Mouse (Mus musculus) CH12.LX (cell line): Measurements from ENCODE around the gene Hira. TPM values are rescaled to one million over a fixed set of nuclear protein-coding genes. Genes with fewer than 3 reads are reported as not detected.
A peak's percentile ranks its signal among the peaks of the same experiment; 100 is the strongest.
"Not testable (repeated sequence)": the region's sequence is repeated elsewhere in the genome, so short reads cannot be mapped to it uniquely, and the experiment has no call there.

Experiments
- DNase-seq: peaks from one replicate; pipeline ENCODE4 v3.0.0-alpha.2; 2013; ENCODE audit errors: extremely low read depth
- H3K27ac ChIP-seq: 2 replicates; pipeline ENCODE4 v1.5.1; 2012; ENCODE audit warnings: low read depth, mild to moderate bottlenecking, control low read depth, moderate library complexity; ENCODE audit not compliant: insufficient read depth
- H3K27me3 ChIP-seq: replicated peaks from 2 replicates; pipeline ENCODE3; 2012; ENCODE audit warnings: inconsistent platforms
- H3K36me3 ChIP-seq, 2 experiments: replicated peaks in 1 of 2; 2 replicates each; pipeline versions ENCODE3 to v1.6.1; 2012; ENCODE audit warnings: inconsistent platforms in 1 of 2, low read length in 1 of 2, mild to moderate bottlenecking in 1 of 2, mixed read lengths in 1 of 2, moderate library complexity in 1 of 2; ENCODE audit not compliant: control insufficient read depth in 1 of 2, insufficient read depth in 1 of 2
- H3K4me1 ChIP-seq, 2 experiments: 2 replicates each; pipeline ENCODE4 v1.6.1; 2012; ENCODE audit warnings: inconsistent platforms in 1 of 2, moderate library complexity in 1 of 2; ENCODE audit not compliant: insufficient read depth in 2 of 2, control insufficient read depth in 1 of 2
- H3K4me2 ChIP-seq: 2 replicates; pipeline ENCODE4 v1.6.1; 2012; ENCODE audit warnings: low read depth, mild to moderate bottlenecking, control low read depth; ENCODE audit not compliant: poor library complexity, insufficient read depth, severe bottlenecking
- H3K4me3 ChIP-seq, 3 experiments: fragments of 150-350 bp in 1 of 3; sonication (generic) in 1 of 3; replicated peaks in 1 of 3; 2 replicates each; pipeline versions ENCODE3 to v1.5.1; 2011 to 2012; ENCODE audit warnings: low read depth in 2 of 3, low read length in 2 of 3, mild to moderate bottlenecking in 2 of 3, moderate library complexity in 2 of 3, control low read depth in 1 of 3, improper control_type of control experiment in 1 of 3, inconsistent platforms in 1 of 3, mixed read lengths in 1 of 3; ENCODE audit not compliant: poor library complexity in 1 of 3
- H3K79me2 ChIP-seq: replicated peaks from 2 replicates; pipeline ENCODE4 v1.6.1; 2012; ENCODE audit warnings: mild to moderate bottlenecking, moderate library complexity; ENCODE audit not compliant: control insufficient read depth, poor library complexity, insufficient read depth, severe bottlenecking; ENCODE audit errors: extremely low read depth
- H3K9ac ChIP-seq: 2 replicates; pipeline ENCODE4 v1.6.1; 2012; ENCODE audit warnings: low read depth, mild to moderate bottlenecking, control low read depth, moderate library complexity; ENCODE audit not compliant: insufficient read depth
- H3K9me3 ChIP-seq: replicated peaks from 2 replicates; pipeline ENCODE3; 2012; ENCODE audit warnings: low read length, inconsistent platforms, mixed read lengths
- BHLHE40 ChIP-seq: IDR thresholded peaks from 2 replicates; pipeline ENCODE4 v1.6.1; 2011; ENCODE audit warnings: mild to moderate bottlenecking, low read depth, low read length, improper control_type of control experiment
- CHD1 ChIP-seq: IDR thresholded peaks from 2 replicates; pipeline ENCODE4 v1.6.1; 2012; ENCODE audit warnings: low read depth, low read length, improper control_type of control experiment, inconsistent platforms
- CHD2 ChIP-seq: IDR thresholded peaks from 2 replicates; pipeline ENCODE4 v1.6.1; 2011; ENCODE audit warnings: low read length, improper control_type of control experiment
- CTCF ChIP-seq, 2 experiments: IDR thresholded peaks in 1 of 2; conservative IDR thresholded peaks in 1 of 2; 2 replicates each; pipeline ENCODE4 v1.5.1; 2011 to 2012; ENCODE audit warnings: low read depth in 2 of 2, low read length in 2 of 2, improper control_type of control experiment in 1 of 2, inconsistent platforms in 1 of 2, mild to moderate bottlenecking in 1 of 2, moderate library complexity in 1 of 2
- E2F4 ChIP-seq: IDR thresholded peaks from 2 replicates; pipeline ENCODE4 v1.6.1; 2011; ENCODE audit warnings: low read depth, low read length, improper control_type of control experiment; ENCODE audit not compliant: insufficient replicate concordance
- ELF1 ChIP-seq: IDR thresholded peaks from 2 replicates; pipeline ENCODE4 v1.6.1; 2014; ENCODE audit warnings: low read depth, mild to moderate bottlenecking, inconsistent platforms, low read length, improper control_type of control experiment
- EP300 ChIP-seq: IDR thresholded peaks from 2 replicates; pipeline ENCODE4 v1.6.1; 2011; ENCODE audit warnings: low read length, improper control_type of control experiment
- ETS1 ChIP-seq: conservative IDR thresholded peaks from 2 replicates; pipeline ENCODE4 v1.6.1; 2012; ENCODE audit warnings: low read depth, mild to moderate bottlenecking, inconsistent platforms, low read length, improper control_type of control experiment, moderate library complexity
- HCFC1 ChIP-seq: IDR thresholded peaks from 2 replicates; pipeline ENCODE4 v1.6.1; 2012; ENCODE audit warnings: low read depth, mild to moderate bottlenecking, inconsistent platforms, low read length, improper control_type of control experiment
- IRF4 ChIP-seq: IDR thresholded peaks from 2 replicates; pipeline ENCODE4 v1.6.1; 2014; ENCODE audit warnings: low read depth, mild to moderate bottlenecking, inconsistent platforms, low read length, improper control_type of control experiment
- JUN ChIP-seq: IDR thresholded peaks from 2 replicates; pipeline ENCODE4 v1.6.1; 2011; ENCODE audit warnings: low read depth, mild to moderate bottlenecking, low read length, improper control_type of control experiment, moderate library complexity; ENCODE audit not compliant: insufficient read depth
- JUND ChIP-seq: conservative IDR thresholded peaks from 2 replicates; pipeline ENCODE4 v1.6.1; 2011; ENCODE audit warnings: low read depth, low read length, improper control_type of control experiment
- KAT2A ChIP-seq: IDR thresholded peaks from 2 replicates; pipeline ENCODE4 v1.6.1; 2012; ENCODE audit warnings: low read length, improper control_type of control experiment, inconsistent platforms; ENCODE audit not compliant: insufficient replicate concordance
- MAFK ChIP-seq: IDR thresholded peaks from 2 replicates; pipeline ENCODE4 v1.6.1; 2011; ENCODE audit warnings: low read length, improper control_type of control experiment; ENCODE audit not compliant: insufficient replicate concordance
- MAX ChIP-seq: IDR thresholded peaks from 2 replicates; pipeline ENCODE4 v1.6.1; 2011; ENCODE audit warnings: low read length, improper control_type of control experiment
- MAZ ChIP-seq: IDR thresholded peaks from 2 replicates; pipeline ENCODE4 v1.6.1; 2012; ENCODE audit warnings: low read depth, mild to moderate bottlenecking, inconsistent platforms, low read length, improper control_type of control experiment, moderate library complexity
- MEF2A ChIP-seq: IDR thresholded peaks from 2 replicates; pipeline ENCODE4 v1.6.1; 2014; ENCODE audit warnings: low read depth, mild to moderate bottlenecking, inconsistent platforms, low read length, improper control_type of control experiment, borderline replicate concordance
- MYC ChIP-seq: IDR thresholded peaks from 2 replicates; pipeline ENCODE4 v1.6.1; 2011; ENCODE audit warnings: low read depth, mild to moderate bottlenecking, improper control_type of control experiment, low read length
- NELFE ChIP-seq: IDR thresholded peaks from 2 replicates; pipeline ENCODE4 v1.6.1; 2011; ENCODE audit warnings: low read depth, low read length, improper control_type of control experiment
- POLR2AphosphoS2 ChIP-seq: IDR thresholded peaks from 2 replicates; pipeline ENCODE4 v1.6.1; 2011; ENCODE audit warnings: low read depth, low read length, improper control_type of control experiment
- RCOR1 ChIP-seq: conservative IDR thresholded peaks from 2 replicates; pipeline ENCODE4 v1.6.1; 2012; ENCODE audit warnings: low read depth, mild to moderate bottlenecking, inconsistent platforms, low read length, improper control_type of control experiment
- SIN3A ChIP-seq: IDR thresholded peaks from 2 replicates; pipeline ENCODE4 v1.6.1; 2012; ENCODE audit warnings: low read length, improper control_type of control experiment, inconsistent platforms
- SMC3 ChIP-seq: IDR thresholded peaks from 2 replicates; pipeline ENCODE4 v1.6.1; 2011; ENCODE audit warnings: low read depth, low read length, improper control_type of control experiment
- TBP ChIP-seq: conservative IDR thresholded peaks from 2 replicates; pipeline ENCODE4 v1.6.1; 2011; ENCODE audit warnings: low read depth, low read length, improper control_type of control experiment
- TCF12 ChIP-seq: IDR thresholded peaks from 2 replicates; pipeline ENCODE4 v1.6.1; 2014; ENCODE audit warnings: low read depth, mild to moderate bottlenecking, inconsistent platforms, low read length, improper control_type of control experiment
- ZMIZ1 ChIP-seq: IDR thresholded peaks from 2 replicates; pipeline ENCODE4 v1.6.1; 2012; ENCODE audit warnings: low read depth, mild to moderate bottlenecking, inconsistent platforms, low read length, improper control_type of control experiment
- ZNF384 ChIP-seq: IDR thresholded peaks from 2 replicates; pipeline ENCODE4 v1.6.1; 2012; ENCODE audit warnings: low read depth, low read length, improper control_type of control experiment, inconsistent platforms
- dilution Hi-C: fragments of 300-500 bp; cut with MboI; formaldehyde crosslinking; loops from 2 replicates; pipeline ENCODE4 v1.14.3; 2020; ENCODE audit warnings: low sequenced_read_pairs; ENCODE audit not compliant: extremely low pct_unique_long_range_greater_than_20kb, extremely low pct_ligation_motif_present
- in situ Hi-C: fragments of 300-500 bp; cut with MboI; formaldehyde crosslinking; loops from 3 replicates; pipeline ENCODE4 v1.14.3; 2019; ENCODE audit warnings: low sequenced_read_pairs, low pct_ligation_motif_present, low pct_unique_long_range_greater_than_20kb, mixed read lengths
- polyA plus RNA-seq: library from polyadenylated mRNA; unstranded; fragments of >175 nt; gene quantifications from 2 replicates; pipeline ENCODE4 v1.2.1, GENCODE M21; 2012; ENCODE audit warnings: low read depth; ENCODE audit not compliant: insufficient read length
- total RNA-seq, 2 experiments: library from RNA; depleted of rRNA; stranded (reverse); fragments of 300-350 nt in 1 of 2; fragments of >200 nt in 1 of 2; gene quantifications; 2 replicates each; pipeline ENCODE4 v1.2.3; 2012 to 2014

The Hira gene
- total and polyA plus RNA-seq, 3 experiments: 45.8 to 187 (median 125) TPM

- Histone ChIP-seq H3K79me2 (0 out of 2 replicates have a peak, but pooled peaks cover 5% of the 10 kb centered on the region), H3K4me3 (no peak overlapping the region), H3K4me2 (no peak overlapping the region; the same call in 1 of the 2 replicates), H3K9me3 (no peaks in the 10 kb centered on the region), H3K4me1 (peaks cover 28 to 90% of the 10 kb centered on the region in 2 experiments), H3K9ac (peak overlapping the region; percentile 96), H3K27me3 (no peaks in the 10 kb centered on the region), H3K36me3 (peaks cover 0 to 44% of the 10 kb centered on the region in 2 experiments), H3K27ac (peak overlapping the region; percentile 98)
- dilution Hi-C loops: no loop called here
- in situ Hi-C loops: loop anchor here (5.0 to 10.0 kb wide), 3 partner anchors 58 to 191 kb away; no protein-coding TSS in a partner anchor
- TF ChIP-seq TBP (no peak), ELF1 (no peak), MAX (0 out of 2 replicates have a peak, but pooled peaks have one; percentile 9), CTCF (conservative IDR thresholded peaks at IDR 0.05 in 1 of 2, IDR thresholded peaks at IDR 0.05 in 1 of 2; ENCODE audit: low read depth in 2 of 2, low read length in 2 of 2) (no peak), TCF12 (no peak), HCFC1 (no peak), CHD1 (peak; percentile 93; the same call in 1 of the 2 replicates)
- no peak for DNase-seq
These were observed 129.9 kb downstream of the Hira start for GRCm38 (mm10) chr16:19006715-19007114.

- H3K79me2 ChIP-seq, dilution Hi-C loops, H3K27me3 ChIP-seq, H3K9me3 ChIP-seq, H3K4me3 ChIP-seq, H3K4me2 ChIP-seq: not testable (repeated sequence)
- Histone ChIP-seq H3K4me1 (peaks cover 31 to 94% of the 10 kb centered on the region in 2 experiments), H3K9ac (peak overlapping the region; percentile 96), H3K27ac (peak overlapping the region; percentile 98), H3K36me3 (peaks cover 0 to 48% of the 10 kb centered on the region in 2 experiments)
- TF ChIP-seq MAZ (peak; percentile 80), MAX (peak; percentile 38; the same call in 1 of the 2 replicates), CHD1 (peak; percentile 96; the same call in 1 of the 2 replicates), ZNF384 (peak; percentile 81), MAFK (peak; percentile 76; the same call in 1 of the 2 replicates), BHLHE40 (peak; percentile 89), IRF4 (peak; percentile 99), KAT2A (peak; percentile 66; the same call in 1 of the 2 replicates), POLR2AphosphoS2 (peak; percentile 90; the same call in 1 of the 2 replicates), TCF12 (peak; percentile 100), NELFE (peak; percentile 43; the same call in 1 of the 2 replicates), MYC (peak; percentile 89; the same call in 1 of the 2 replicates), JUN (peak; percentile 92), MEF2A (peak; percentile 99), CHD2 (peak; percentile 96), JUND (peak; percentile 94), E2F4 (peak; percentile 82; the same call in 1 of the 2 replicates), SIN3A (peak; percentile 98), TBP (peak; percentile 64; the same call in 1 of the 2 replicates), SMC3 (peak; percentile 43; the same call in 1 of the 2 replicates), ETS1 (peak; percentile 90), ZMIZ1 (peak; percentile 77; the same call in 1 of the 2 replicates), EP300 (peak; percentile 99), RCOR1 (peak; percentile 87)
- in situ Hi-C loops: loop anchor here (5.0 to 10.0 kb wide), 3 partner anchors 58 to 190 kb away; no protein-coding TSS in a partner anchor
- peak; percentile 95 for DNase-seq
These were observed 130.4 kb downstream of the Hira start for GRCm38 (mm10) chr16:19007186-19007591.
